Mouse (Mus musculus) ES-E14 (cell line): ENCODE measurements around the gene Taf7l.

Source experiments
- HCFC1 ChIP-seq: IDR thresholded peaks from 2 replicates; pipeline ENCODE4 v1.6.1; 2012; ENCODE audit warnings: low read length, inconsistent platforms, borderline replicate concordance; ENCODE audit not compliant: insufficient read depth
- MAFK ChIP-seq: IDR thresholded peaks from 2 replicates; pipeline ENCODE4 v1.6.1; 2014; ENCODE audit warnings: mild to moderate bottlenecking, low read depth, low read length, inconsistent platforms; ENCODE audit not compliant: insufficient read depth

- TF ChIP-seq MAFK (no peak), HCFC1 (no peak)
These were observed 49.0 kb upstream of the Taf7l start for GRCm38 (mm10) chrX:134525260-134525659.
